Mouse (Mus musculus) midbrain, embryonic 10.5 days (tissue): Measurements from ENCODE around the gene Fgd2. TPM values are rescaled to one million over a fixed set of nuclear protein-coding genes. Genes with fewer than 3 reads are reported as not detected.

ENCODE experiments used
- DNase-seq: peaks from one replicate; pipeline ENCODE4 v3.0.0-alpha.2; 2017; ENCODE audit warnings: low spot score
- H3K27ac ChIP-seq: fragments of 300-500 bp; sonication (generic); replicated peaks from 2 replicates; pipeline ENCODE4 v1.5.1; 2016; ENCODE audit warnings: mild to moderate bottlenecking
- H3K27me3 ChIP-seq: fragments of 300-500 bp; sonication (generic); 2 replicates; pipeline ENCODE4 v1.6.1; 2016; ENCODE audit warnings: low read depth, mild to moderate bottlenecking; ENCODE audit not compliant: poor library complexity, severe bottlenecking
- H3K36me3 ChIP-seq: fragments of 300-500 bp; sonication (generic); 2 replicates; pipeline ENCODE4 v1.6.1; 2016; ENCODE audit warnings: mild to moderate bottlenecking, moderate library complexity
- H3K4me1 ChIP-seq: fragments of 300-500 bp; sonication (generic); 2 replicates; pipeline ENCODE4 v1.6.1; 2016
- H3K4me3 ChIP-seq: fragments of 300-500 bp; sonication (generic); 2 replicates; pipeline ENCODE4 v1.5.1; 2016; ENCODE audit warnings: mild to moderate bottlenecking, moderate library complexity
- H3K9me3 ChIP-seq: fragments of 300-500 bp; sonication (generic); replicated peaks from 2 replicates; pipeline ENCODE4 v1.6.1; 2016; ENCODE audit warnings: mild to moderate bottlenecking
- WGBS: fragments of 180-500 bp; shearing (Covaris S2); methylation state at CpG from one replicate; pipeline ENCODE4 v1.1.7; 2016; 5-methylcytosine and 5-hydroxymethylcytosine counted together
- polyA plus RNA-seq: library from polyadenylated mRNA; unstranded; fragments of >200 nt; fragmentation: Nextera tagmentation; extraction: Ambion mirVana; gene quantifications from 2 replicates; pipeline ENCODE4 v1.2.1, GENCODE M21; 2016

Gene Fgd2
- polyA plus RNA-seq, 1 experiment from 2014 or later: 3.8 TPM

DNA sequence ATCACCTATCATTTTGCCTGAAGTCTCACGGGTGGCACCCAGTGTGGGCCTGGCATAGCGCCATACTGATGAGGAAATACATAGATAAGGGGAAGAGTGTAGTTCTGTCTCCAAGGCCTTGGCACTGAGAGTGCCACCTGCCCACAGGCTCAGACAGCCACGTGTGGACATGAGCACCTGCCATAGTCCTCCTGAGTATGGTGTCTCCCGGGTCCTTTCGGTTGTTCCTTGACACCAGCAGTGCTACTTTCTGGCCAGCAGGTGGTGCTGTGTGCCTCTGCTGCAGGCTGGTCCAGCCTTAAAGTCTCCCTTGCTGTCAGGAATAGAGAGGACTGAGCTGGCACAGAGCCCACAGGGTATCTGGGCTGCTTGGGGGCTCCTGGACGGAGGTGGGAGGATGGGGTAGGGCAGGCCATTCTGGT is 36.1 kb downstream of the Fgd2 start:
- Histone ChIP-seq H3K36me3 (no peaks in the 10 kb centered on the region), H3K4me3 (peak overlapping the region; percentile 24), H3K4me1 (peaks cover 45% of the 10 kb centered on the region), H3K27me3 (peaks cover 43% of the 10 kb centered on the region), H3K27ac (peak overlapping the region; percentile 88), H3K9me3 (no peaks in the 10 kb centered on the region)
- DNase-seq: peak; percentile 87
- WGBS: 19% methylated on average over 6 of the region's 6 CpGs

DNA sequence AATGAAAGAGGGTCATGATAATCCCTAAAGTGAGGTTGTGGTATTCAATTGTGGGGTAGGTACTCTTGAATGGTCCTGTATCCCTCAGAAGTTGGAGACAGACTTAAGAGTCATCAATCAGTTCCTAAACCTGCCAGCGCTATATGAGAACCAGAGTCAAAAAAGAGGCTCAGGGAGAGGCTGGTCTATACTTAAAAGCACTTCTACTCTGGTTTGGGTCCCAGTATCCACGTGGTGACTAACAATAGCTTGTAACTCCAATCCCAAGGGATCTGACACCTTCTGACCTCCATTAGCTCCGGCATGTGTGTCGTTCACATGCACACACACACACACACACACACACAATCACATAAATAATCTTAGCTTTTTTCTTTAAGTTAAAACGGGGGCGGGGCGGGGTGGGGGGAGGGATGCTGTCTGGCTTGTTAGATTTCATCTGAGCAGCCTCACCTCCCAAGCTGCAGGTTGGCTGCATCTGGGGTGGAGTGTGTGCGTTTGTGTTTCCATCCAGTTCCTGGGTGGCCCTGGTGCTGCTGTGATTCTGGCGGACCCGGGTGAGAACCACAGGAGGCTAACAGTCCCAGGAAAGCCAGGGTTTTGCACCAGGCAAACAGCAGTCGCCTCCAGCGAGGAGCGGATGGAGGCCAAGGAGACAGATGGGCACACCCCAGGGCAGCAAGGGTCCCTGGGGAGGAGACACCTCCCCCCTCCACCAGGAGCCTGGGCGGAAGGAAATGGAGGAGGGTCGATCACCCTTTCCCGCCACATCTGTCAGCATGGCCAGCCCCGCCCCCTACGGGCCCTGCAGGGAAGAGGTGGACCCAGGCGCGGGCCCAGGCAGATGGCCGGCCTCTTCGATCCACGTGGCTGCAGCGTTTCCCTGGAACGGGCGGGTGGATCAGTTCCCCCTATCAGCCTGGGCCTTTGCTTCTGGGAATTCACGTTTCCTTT is 37.0 kb downstream of the Fgd2 start:
- H3K4me3 ChIP-seq: peak overlapping the region; percentile 47
- peak; percentile 92 for DNase-seq
- 1% methylated on average over 27 of the region's 27 CpGs for WGBS
- peaks cover 50% of the 10 kb centered on the region for H3K27me3 ChIP-seq
- peak overlapping the region; percentile 88 for H3K27ac ChIP-seq
- H3K4me1 ChIP-seq: peaks cover 47% of the 10 kb centered on the region
- no peaks in the 10 kb centered on the region for H3K9me3 ChIP-seq
- H3K36me3 ChIP-seq: no peaks in the 10 kb centered on the region

- peaks cover 42% of the 10 kb centered on the region for H3K4me1 ChIP-seq
- H3K27ac ChIP-seq: peak overlapping the region; percentile 88
- H3K36me3 ChIP-seq: no peaks in the 10 kb centered on the region
- no peaks in the 10 kb centered on the region for H3K9me3 ChIP-seq
- H3K4me3 ChIP-seq: peak overlapping the region; percentile 47
- H3K27me3 ChIP-seq: peaks cover 50% of the 10 kb centered on the region
- 7% methylated on average over 17 of the region's 17 CpGs for WGBS
- no peak for DNase-seq
These were observed 37.8 kb downstream of the Fgd2 start for GRCm38 (mm10) chr17:29398434-29399026.

- H3K27me3 ChIP-seq: peaks cover 56% of the 10 kb centered on the region
- no peaks in the 10 kb centered on the region for H3K9me3 ChIP-seq
- peak overlapping the region; percentile 88 for H3K27ac ChIP-seq
- DNase-seq: peak; percentile 33
- no peaks in the 10 kb centered on the region for H3K36me3 ChIP-seq
- H3K4me3 ChIP-seq: no peak overlapping the region; the same call in 1 of the 2 replicates
- H3K4me1 ChIP-seq: peaks cover 40% of the 10 kb centered on the region
- 29% methylated on average over 14 of the region's 14 CpGs for WGBS
These were observed 38.7 kb downstream of the Fgd2 start for GRCm38 (mm10) chr17:29399241-29399910.

DNA sequence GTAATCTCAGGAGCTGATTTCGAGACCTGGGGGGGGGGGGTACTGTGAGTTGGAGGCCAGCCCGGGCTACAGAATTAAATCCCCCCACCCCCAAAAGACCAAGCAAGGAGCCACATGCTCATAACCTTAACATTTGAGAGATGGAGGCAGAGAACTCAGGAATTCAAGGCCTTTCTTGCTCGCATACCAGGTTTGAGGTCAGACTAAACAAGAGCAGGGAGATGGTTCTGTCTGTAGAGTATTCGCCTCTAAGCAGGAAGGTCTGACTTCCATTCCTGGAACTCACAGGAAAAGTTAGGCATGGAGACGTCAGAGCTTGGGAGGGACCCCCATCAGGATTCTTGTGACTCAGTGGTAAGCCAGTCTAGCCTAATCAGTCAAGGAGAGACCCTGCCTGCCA is 39.3 kb downstream of the Fgd2 start:
- no peaks in the 10 kb centered on the region for H3K36me3 ChIP-seq
- DNase-seq: no peak
- H3K4me3 ChIP-seq: no peak overlapping the region
- H3K27me3 ChIP-seq: peaks cover 62% of the 10 kb centered on the region
- no peaks in the 10 kb centered on the region for H3K9me3 ChIP-seq
- H3K4me1 ChIP-seq: peaks cover 40% of the 10 kb centered on the region
- no peak overlapping the region; the same call in 1 of the 2 replicates for H3K27ac ChIP-seq
- 57% methylated on average over 5 of the region's 5 CpGs for WGBS

DNA sequence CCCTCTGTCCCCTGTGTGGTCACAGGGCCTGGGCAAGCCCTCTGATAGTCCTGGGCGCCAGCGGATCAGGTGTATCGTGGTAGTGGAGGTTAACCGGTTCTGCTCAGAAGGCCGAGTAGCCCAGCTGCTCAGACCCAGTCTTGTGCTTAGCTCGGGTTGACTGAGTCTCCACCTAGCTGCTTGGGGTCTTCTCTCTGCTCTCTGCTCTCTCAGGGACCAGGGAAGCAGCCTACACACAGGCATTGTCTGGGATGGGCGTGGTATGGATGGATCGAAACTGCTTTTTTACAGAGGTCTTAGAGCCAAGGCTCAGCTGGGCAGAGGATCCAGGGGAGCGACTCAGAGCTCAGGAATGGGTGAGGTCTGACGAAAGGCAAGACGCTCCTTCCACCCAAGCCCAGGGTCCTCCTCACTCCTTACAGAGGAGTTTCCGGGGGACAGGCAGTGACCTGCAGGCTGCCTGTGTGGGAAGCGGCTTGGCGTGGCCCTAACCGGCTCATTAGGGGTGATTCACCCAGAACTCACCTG is 41.1 kb downstream of the Fgd2 start:
- no peak overlapping the region; the same call in 1 of the 2 replicates for H3K27ac ChIP-seq
- H3K9me3 ChIP-seq: no peaks in the 10 kb centered on the region
- H3K27me3 ChIP-seq: peaks cover 55% of the 10 kb centered on the region
- no peak overlapping the region for H3K4me3 ChIP-seq
- no peak for DNase-seq
- WGBS: 61% methylated on average over 15 of the region's 15 CpGs
- H3K4me1 ChIP-seq: peaks cover 44% of the 10 kb centered on the region
- no peaks in the 10 kb centered on the region for H3K36me3 ChIP-seq

DNA sequence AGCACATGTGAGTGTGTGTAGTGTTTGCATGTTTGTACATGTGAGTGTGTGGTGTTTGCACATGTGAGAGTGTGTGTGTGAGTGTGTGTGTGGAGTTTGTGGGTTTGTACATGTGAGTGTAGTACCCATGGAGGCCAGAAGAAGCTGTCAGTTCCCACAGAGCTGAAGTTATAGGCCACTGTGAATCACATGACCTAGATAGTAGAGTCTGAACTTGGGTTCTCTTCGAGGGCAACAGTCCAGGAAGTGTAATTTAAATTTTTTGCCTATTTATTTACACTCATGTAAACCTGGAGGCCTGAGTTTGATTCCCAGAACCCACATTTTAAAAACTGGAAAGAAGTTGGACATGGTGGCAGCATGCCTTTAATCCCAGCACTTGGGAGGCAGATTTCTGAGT is 42.5 kb downstream of the Fgd2 start:
- no peak for DNase-seq
- Histone ChIP-seq H3K9me3 (no peaks in the 10 kb centered on the region), H3K4me1 (peaks cover 31% of the 10 kb centered on the region), H3K36me3 (no peaks in the 10 kb centered on the region), H3K4me3 (no peak overlapping the region), H3K27ac (no peak overlapping the region), H3K27me3 (peaks cover 55% of the 10 kb centered on the region)
- 86% methylated on average over 1 of the region's 1 CpGs for WGBS

- H3K9me3 ChIP-seq: no peaks in the 10 kb centered on the region
- H3K27ac ChIP-seq: no peak overlapping the region
- peaks cover 37% of the 10 kb centered on the region for H3K27me3 ChIP-seq
- H3K4me1 ChIP-seq: peaks cover 14% of the 10 kb centered on the region; the same call in 1 of the 2 replicates
- WGBS: 44% methylated on average over 13 of the region's 13 CpGs
- no peak overlapping the region for H3K4me3 ChIP-seq
- no peak for DNase-seq
- H3K36me3 ChIP-seq: no peaks in the 10 kb centered on the region
These were observed 44.8 kb downstream of the Fgd2 start for GRCm38 (mm10) chr17:29405501-29405900.

- H3K27ac ChIP-seq: no peak overlapping the region
- no peak for DNase-seq
- WGBS: 48% methylated on average over 6 of the region's 6 CpGs
- peaks cover 14% of the 10 kb centered on the region; the same call in 1 of the 2 replicates for H3K4me1 ChIP-seq
- peaks cover 31% of the 10 kb centered on the region for H3K27me3 ChIP-seq
- no peak overlapping the region for H3K4me3 ChIP-seq
- no peaks in the 10 kb centered on the region for H3K9me3 ChIP-seq
- H3K36me3 ChIP-seq: no peaks in the 10 kb centered on the region
These were observed 45.4 kb downstream of the Fgd2 start for GRCm38 (mm10) chr17:29406077-29406476.

- H3K4me3 ChIP-seq: no peak overlapping the region
- peaks cover 18% of the 10 kb centered on the region for H3K27me3 ChIP-seq
- 89% methylated on average over 5 of the region's 5 CpGs for WGBS
- H3K36me3 ChIP-seq: no peaks in the 10 kb centered on the region
- H3K27ac ChIP-seq: no peak overlapping the region
- DNase-seq: no peak
- no peaks in the 10 kb centered on the region for H3K9me3 ChIP-seq
- peaks cover 6% of the 10 kb centered on the region; the same call in 1 of the 2 replicates for H3K4me1 ChIP-seq
These were observed 46.7 kb downstream of the Fgd2 start for GRCm38 (mm10) chr17:29407405-29407804.

DNA sequence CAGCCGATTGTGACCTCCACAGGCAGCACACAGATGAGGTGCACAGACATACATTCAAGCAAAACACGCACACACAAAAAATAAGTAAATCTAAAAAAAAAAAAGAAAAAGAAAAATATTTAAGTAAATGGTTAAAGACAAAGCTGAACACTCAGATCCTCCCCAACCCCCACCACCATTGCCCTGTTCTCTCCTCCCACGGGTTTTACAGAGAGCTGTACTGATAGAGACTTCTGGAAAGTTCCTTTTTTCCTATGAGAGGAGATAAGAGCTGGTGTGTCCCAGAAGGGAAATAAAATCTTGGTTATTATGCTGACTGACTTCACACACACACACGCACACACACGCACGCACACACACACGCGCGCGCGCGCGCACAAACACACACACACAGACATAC is 47.6 kb downstream of the Fgd2 start:
- Histone ChIP-seq H3K27me3 (peaks cover 17% of the 10 kb centered on the region), H3K4me3 (no peak overlapping the region), H3K36me3 (no peaks in the 10 kb centered on the region), H3K4me1 (peaks cover 6% of the 10 kb centered on the region; the same call in 1 of the 2 replicates), H3K27ac (no peak overlapping the region), H3K9me3 (no peaks in the 10 kb centered on the region)
- DNase-seq: no peak
- WGBS: 93% methylated on average over 13 of the region's 13 CpGs

- H3K27ac ChIP-seq: no peak overlapping the region
- H3K4me1 ChIP-seq: peaks cover 6% of the 10 kb centered on the region; the same call in 1 of the 2 replicates
- no peaks in the 10 kb centered on the region for H3K9me3 ChIP-seq
- no peak for DNase-seq
- peaks cover 14% of the 10 kb centered on the region for H3K27me3 ChIP-seq
- no peaks in the 10 kb centered on the region for H3K36me3 ChIP-seq
- H3K4me3 ChIP-seq: no peak overlapping the region
- WGBS: 80% methylated on average over 5 of the region's 5 CpGs
These were observed 49.2 kb downstream of the Fgd2 start for GRCm38 (mm10) chr17:29409800-29410343.
